Mouse (Mus musculus) liver, embryonic 12.5 days (tissue): Measurements from ENCODE around the gene Kirrel3. TPM values are rescaled to one million over a fixed set of nuclear protein-coding genes. Genes with fewer than 3 reads are reported as not detected.

Experiments
- ATAC-seq: fragments of 200-750 bp; cut with Nextera tagmentation; 2 replicates; pipeline ENCODE4 v1.8.0; 2017; ENCODE audit warnings: moderate number of reproducible peaks, mild to moderate bottlenecking, moderate library complexity
- H3K27ac ChIP-seq: fragments of 300-500 bp; sonication (generic); 2 replicates; pipeline ENCODE4 v1.5.1; 2016; ENCODE audit warnings: mild to moderate bottlenecking
- H3K27me3 ChIP-seq: fragments of 300-500 bp; sonication (generic); replicated peaks from 2 replicates; pipeline ENCODE4 v1.6.1; 2016; ENCODE audit warnings: mild to moderate bottlenecking, moderate library complexity
- H3K36me3 ChIP-seq: fragments of 300-500 bp; sonication (generic); 2 replicates; pipeline ENCODE4 v1.6.1; 2016; ENCODE audit warnings: mild to moderate bottlenecking, moderate library complexity
- H3K4me1 ChIP-seq: fragments of 300-500 bp; sonication (generic); 2 replicates; pipeline ENCODE4 v1.6.1; 2016
- H3K4me2 ChIP-seq: fragments of 300-500 bp; sonication (generic); 2 replicates; pipeline ENCODE4 v1.6.1; 2016; ENCODE audit warnings: mild to moderate bottlenecking, moderate library complexity
- H3K4me3 ChIP-seq: fragments of 300-500 bp; sonication (generic); 2 replicates; pipeline ENCODE4 v1.5.1; 2016; ENCODE audit warnings: mild to moderate bottlenecking, moderate library complexity
- H3K9ac ChIP-seq: fragments of 300-500 bp; sonication (generic); 2 replicates; pipeline ENCODE4 v1.6.1; 2016; ENCODE audit warnings: mild to moderate bottlenecking, moderate library complexity
- H3K9me3 ChIP-seq: fragments of 300-500 bp; sonication (generic); replicated peaks from 2 replicates; pipeline ENCODE4 v1.6.1; 2016; ENCODE audit warnings: mild to moderate bottlenecking, moderate library complexity
- WGBS: fragments of 180-500 bp; shearing (Covaris S2); methylation state at CpG from one replicate; pipeline ENCODE4 v1.1.7; 2016; ENCODE audit not compliant: insufficient replicate concordance; 5-methylcytosine and 5-hydroxymethylcytosine counted together
- polyA plus RNA-seq: library from polyadenylated mRNA; unstranded; fragments of >200 nt; fragmentation: Nextera tagmentation; extraction: Ambion mirVana; gene quantifications from 2 replicates; pipeline ENCODE4 v1.2.1, GENCODE M21; 2016

Gene Kirrel3
- polyA plus RNA-seq, 1 experiment from 2014 or later = 0.46 TPM

DNA sequence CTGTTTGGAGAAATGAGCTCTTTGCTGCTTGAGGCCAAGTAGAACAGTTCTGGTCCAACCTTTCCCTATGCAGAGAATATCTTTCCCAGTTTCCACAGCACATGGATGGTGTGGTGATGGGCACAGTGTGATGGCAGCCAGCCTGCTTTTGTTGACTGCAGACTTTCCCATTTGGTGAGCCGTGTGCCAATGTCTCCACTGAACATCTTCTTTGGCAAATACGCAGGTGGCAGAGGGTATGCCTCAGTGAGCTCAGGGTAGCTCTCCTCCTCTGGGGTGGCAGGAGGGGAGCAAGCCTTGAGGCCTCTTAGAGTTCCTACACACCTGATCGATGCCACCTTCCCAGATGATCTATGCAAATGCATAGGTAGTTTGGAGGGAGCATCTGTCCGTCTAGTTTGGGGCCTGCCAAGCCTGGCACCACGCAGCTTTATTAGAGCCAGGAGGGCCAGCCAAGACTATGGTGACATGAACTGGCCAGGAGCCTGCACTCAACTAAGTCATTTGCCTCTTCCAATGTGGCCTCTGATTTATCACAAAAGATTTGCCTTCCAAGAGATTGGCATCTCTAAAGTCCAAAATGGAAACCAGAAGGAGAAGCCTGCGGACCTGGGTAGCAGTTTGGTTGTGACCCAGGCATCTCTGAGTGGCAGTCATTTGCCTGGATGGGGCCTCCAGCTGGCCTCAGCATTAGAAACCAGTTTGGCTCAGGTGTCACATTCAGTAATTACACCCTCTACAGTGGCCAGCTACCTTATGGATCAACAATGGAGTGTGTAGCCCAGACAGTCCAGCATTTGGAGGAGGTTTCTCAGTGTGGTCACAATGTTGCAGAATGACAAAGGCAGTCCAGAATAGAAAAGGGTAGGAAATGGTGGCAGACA is 127.4 kb downstream of the Kirrel3 start:
- 76% methylated on average over 6 of the region's 6 CpGs for WGBS
- Histone ChIP-seq H3K4me1 (no peaks in the 10 kb centered on the region), H3K4me3 (no peak overlapping the region), H3K27me3 (no peaks in the 10 kb centered on the region), H3K36me3 (no peaks in the 10 kb centered on the region), H3K9me3 (no peaks in the 10 kb centered on the region), H3K9ac (no peak overlapping the region), H3K27ac (no peak overlapping the region), H3K4me2 (no peak overlapping the region)
- no peak for ATAC-seq

DNA sequence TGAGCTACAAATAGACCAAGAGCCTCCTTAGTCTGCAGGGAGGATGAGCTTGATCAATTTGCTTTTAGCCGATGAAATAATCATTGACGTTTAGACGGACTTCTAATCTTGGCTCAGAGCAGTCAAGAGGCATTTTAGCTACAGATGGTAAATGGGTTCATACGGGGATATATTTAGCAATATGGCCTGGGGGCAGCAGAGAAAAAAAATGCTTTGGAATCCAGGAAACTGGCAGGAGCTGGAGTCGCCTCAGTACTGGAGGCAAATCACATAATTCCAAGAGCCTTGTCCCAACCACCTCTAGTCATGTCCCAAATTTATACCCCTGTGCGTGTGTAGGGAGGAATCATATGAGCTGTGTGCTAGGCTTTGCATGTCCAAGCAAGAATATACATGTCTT is 132.4 kb downstream of the Kirrel3 start:
- ATAC-seq = no peak
- WGBS = 66% methylated on average over 6 of the region's 6 CpGs
- no peaks in the 10 kb centered on the region for H3K36me3 ChIP-seq
- H3K4me1 ChIP-seq = no peaks in the 10 kb centered on the region
- H3K4me3 ChIP-seq = no peak overlapping the region
- no peaks in the 10 kb centered on the region for H3K27me3 ChIP-seq
- no peak overlapping the region for H3K9ac ChIP-seq
- no peak overlapping the region for H3K27ac ChIP-seq
- H3K9me3 ChIP-seq = no peaks in the 10 kb centered on the region
- no peak overlapping the region for H3K4me2 ChIP-seq

DNA sequence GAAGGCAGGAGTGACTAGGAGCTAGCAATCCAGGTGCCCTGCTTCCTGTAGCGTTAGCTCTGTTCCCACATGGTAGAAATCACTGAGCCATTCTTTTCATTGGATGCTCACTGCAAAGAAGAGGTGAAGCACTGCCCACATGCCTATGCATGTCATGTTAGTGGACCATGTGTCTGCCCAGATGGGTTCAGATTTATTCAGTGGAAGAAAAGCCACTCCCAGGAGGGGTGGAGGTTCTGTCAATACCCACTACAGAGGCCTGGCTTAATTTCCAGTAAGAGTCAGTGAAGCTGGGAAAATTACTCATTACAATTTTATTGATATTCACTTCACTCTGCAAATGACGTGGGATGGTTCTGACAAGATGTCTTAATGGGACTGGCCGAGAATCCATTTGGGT is 134.2 kb downstream of the Kirrel3 start:
- ATAC-seq = no peak
- Histone ChIP-seq H3K4me3 (no peak overlapping the region), H3K4me2 (no peak overlapping the region), H3K9ac (no peak overlapping the region), H3K27me3 (no peaks in the 10 kb centered on the region), H3K9me3 (no peaks in the 10 kb centered on the region), H3K36me3 (no peaks in the 10 kb centered on the region), H3K27ac (no peak overlapping the region), H3K4me1 (no peaks in the 10 kb centered on the region)
- 66% methylated on average over 3 of the region's 3 CpGs for WGBS

DNA sequence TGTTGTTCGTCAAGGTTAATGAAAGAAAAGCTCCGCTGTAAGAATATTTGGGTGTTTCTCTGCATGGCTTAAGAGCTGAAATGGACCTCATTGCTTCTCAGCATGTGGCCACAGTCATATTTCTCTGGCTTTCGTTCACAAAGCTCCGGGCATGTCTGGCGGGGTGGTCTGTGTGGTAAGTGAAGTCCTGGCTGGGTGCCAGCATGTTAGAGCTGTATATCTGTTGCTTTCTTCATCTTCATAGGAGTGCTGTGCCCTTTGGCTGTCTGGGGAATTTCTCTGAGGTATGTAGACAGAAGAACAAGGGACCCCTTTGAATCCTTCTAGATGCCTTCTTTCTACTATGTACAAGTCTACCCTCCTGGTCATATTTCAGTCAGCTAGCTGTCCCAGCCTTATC is 137.8 kb downstream of the Kirrel3 start:
- Histone ChIP-seq H3K4me3 (no peak overlapping the region), H3K27ac (no peak overlapping the region), H3K9me3 (no peaks in the 10 kb centered on the region), H3K9ac (no peak overlapping the region), H3K4me1 (no peaks in the 10 kb centered on the region), H3K4me2 (no peak overlapping the region), H3K36me3 (no peaks in the 10 kb centered on the region), H3K27me3 (no peaks in the 10 kb centered on the region)
- WGBS = 70% methylated on average over 5 of the region's 5 CpGs
- ATAC-seq = no peak

DNA sequence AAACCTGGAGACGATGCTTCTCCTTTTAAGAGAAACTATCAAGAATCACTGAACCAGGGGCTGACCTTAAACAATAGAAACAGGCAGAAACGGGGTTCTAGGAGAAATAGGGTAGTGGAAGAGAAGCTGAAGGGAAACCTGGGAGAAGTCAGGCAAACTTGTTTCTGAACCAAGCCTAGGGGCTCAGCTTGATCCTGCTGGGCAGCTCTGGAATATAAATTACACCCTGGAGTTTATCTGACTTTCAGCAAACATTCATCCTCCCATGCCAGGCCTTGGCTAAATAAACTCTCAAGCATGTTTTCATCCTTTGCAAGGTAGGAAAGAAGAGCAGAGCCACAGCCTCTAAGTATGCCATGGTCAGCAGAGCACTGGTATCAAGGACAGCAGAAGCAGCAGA is 138.3 kb downstream of the Kirrel3 start:
- Histone ChIP-seq H3K36me3 (no peaks in the 10 kb centered on the region), H3K27me3 (no peaks in the 10 kb centered on the region), H3K27ac (no peak overlapping the region), H3K4me3 (no peak overlapping the region), H3K9ac (no peak overlapping the region), H3K4me2 (no peak overlapping the region), H3K9me3 (no peaks in the 10 kb centered on the region), H3K4me1 (no peaks in the 10 kb centered on the region)
- no peak for ATAC-seq
- WGBS = 38% methylated on average over 2 of the region's 2 CpGs

DNA sequence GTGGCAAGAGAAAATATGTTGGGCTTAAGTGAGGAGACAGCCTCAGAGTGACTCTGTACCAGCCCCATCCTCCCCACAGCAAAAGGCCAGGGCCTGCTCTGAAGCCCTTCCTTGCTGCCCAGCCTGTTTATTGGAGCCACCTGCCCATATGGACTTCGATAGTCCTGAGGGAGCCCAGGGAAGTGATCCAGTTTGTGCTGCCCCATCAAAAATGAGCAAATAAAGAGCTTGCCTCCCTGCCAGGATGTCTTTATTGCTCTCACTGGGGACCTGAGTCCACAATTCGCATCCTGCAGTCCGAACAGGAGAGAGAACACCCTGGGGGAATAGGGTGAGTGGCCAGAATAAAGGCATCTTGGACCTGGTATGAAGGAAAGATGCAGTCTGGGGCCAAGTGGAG is 143.1 kb downstream of the Kirrel3 start:
- no peaks in the 10 kb centered on the region for H3K4me1 ChIP-seq
- 45% methylated on average over 3 of the region's 3 CpGs for WGBS
- ATAC-seq = no peak

DNA sequence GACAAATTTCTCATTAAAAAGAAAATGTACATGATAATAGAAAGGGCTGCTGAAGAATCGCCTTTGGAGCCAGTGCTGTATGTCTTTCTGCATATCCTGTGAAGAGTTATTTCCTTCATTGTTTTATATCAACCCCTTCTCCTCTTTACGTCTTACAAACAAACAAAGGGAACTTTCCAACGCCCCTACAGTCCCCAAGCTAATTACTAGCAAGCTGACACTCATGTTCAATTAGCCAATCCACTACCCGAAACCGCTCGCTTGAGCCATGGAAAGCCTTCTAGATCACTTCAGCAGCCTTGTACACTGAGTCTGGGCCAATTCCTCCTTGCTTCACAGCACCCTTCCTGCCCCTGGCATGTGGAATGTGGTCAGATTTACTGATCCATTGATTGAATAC is 150.0 kb downstream of the Kirrel3 start:
- no peak for ATAC-seq
- Histone ChIP-seq H3K9ac (no peak overlapping the region), H3K4me2 (no peak overlapping the region), H3K4me3 (no peak overlapping the region), H3K4me1 (no peaks in the 10 kb centered on the region), H3K36me3 (no peaks in the 10 kb centered on the region), H3K9me3 (no peaks in the 10 kb centered on the region), H3K27ac (no peak overlapping the region), H3K27me3 (no peaks in the 10 kb centered on the region)
- WGBS = 65% methylated on average over 6 of the region's 6 CpGs

More for the DNA sequence above, 143.1 kb downstream of the Kirrel3 start:
- H3K27ac ChIP-seq = no peak overlapping the region
- H3K9me3 ChIP-seq = no peaks in the 10 kb centered on the region
- H3K36me3 ChIP-seq = no peaks in the 10 kb centered on the region
- no peak overlapping the region for H3K9ac ChIP-seq
- H3K4me3 ChIP-seq = no peak overlapping the region
- no peaks in the 10 kb centered on the region for H3K27me3 ChIP-seq
- H3K4me2 ChIP-seq = no peak overlapping the region

DNA sequence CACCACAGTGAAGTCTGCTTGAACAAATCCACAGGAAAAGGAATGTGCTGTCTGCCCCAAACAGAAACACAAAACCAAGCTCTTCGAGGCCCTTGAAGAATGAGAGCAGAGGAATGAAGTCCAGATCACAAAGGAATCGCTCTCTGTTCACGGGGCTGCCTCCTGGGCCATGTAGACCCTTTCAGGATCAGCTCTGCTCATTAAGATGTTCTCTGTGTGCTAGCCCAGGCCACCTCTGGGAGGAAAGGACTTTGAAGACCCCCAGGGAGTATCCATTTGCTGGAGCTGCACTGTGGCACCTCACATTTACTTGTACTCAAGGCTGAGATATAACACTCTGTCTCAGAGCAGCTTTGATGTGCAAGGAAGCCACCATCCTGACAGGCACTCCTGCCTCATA is 158.2 kb downstream of the Kirrel3 start:
- no peak for ATAC-seq
- Histone ChIP-seq H3K27me3 (no peaks in the 10 kb centered on the region), H3K9ac (no peak overlapping the region), H3K9me3 (no peaks in the 10 kb centered on the region), H3K27ac (no peak overlapping the region), H3K4me2 (no peak overlapping the region), H3K4me3 (no peak overlapping the region), H3K4me1 (no peaks in the 10 kb centered on the region), H3K36me3 (no peaks in the 10 kb centered on the region)
- WGBS = 49% methylated on average over 3 of the region's 3 CpGs

DNA sequence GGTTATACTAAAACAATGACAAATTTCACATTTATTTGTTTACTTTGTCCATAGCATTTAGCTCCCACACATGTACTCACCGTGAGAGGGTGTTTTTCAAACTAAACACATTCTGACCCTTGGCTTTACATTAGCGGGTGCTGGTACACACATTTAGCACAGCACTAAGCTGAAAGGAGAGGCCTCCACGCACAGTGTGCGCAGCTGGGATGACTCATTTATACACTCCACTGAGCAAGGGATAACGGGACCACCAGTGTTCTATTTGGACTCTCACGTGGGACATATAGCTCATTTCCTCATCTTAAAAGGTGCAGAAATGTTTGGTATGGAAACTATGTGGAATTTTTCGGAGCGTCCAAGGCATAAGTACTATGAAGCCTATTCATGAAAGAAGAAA is 158.7 kb downstream of the Kirrel3 start:
- no peak overlapping the region for H3K4me2 ChIP-seq
- no peaks in the 10 kb centered on the region for H3K36me3 ChIP-seq
- H3K27ac ChIP-seq = no peak overlapping the region
- H3K27me3 ChIP-seq = no peaks in the 10 kb centered on the region
- no peak overlapping the region for H3K9ac ChIP-seq
- WGBS = 66% methylated on average over 8 of the region's 8 CpGs
- H3K9me3 ChIP-seq = no peaks in the 10 kb centered on the region
- no peaks in the 10 kb centered on the region for H3K4me1 ChIP-seq
- no peak overlapping the region for H3K4me3 ChIP-seq
- no peak for ATAC-seq

DNA sequence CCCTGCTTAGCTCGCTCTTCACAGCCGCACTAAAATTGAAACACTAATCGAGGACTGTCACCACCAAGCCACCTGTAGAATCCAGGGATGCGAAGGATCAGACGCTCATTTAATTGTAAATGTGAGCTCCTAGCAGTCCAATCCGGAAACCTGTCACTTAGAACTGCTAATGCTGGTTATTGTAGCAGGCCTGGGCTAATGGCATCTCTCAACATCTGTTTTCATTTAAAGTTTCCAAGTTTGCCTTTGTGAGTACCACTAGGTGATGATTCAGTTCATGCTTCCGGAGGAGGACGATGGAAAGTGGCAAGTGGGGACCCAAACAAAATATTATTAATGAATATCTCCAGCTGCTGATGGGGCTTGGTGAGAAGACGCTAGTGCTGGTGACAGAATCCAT is 161.1 kb downstream of the Kirrel3 start:
- no peak overlapping the region for H3K27ac ChIP-seq
- no peaks in the 10 kb centered on the region for H3K36me3 ChIP-seq
- no peaks in the 10 kb centered on the region for H3K27me3 ChIP-seq
- WGBS = 72% methylated on average over 9 of the region's 9 CpGs
- no peaks in the 10 kb centered on the region for H3K9me3 ChIP-seq
- H3K9ac ChIP-seq = no peak overlapping the region
- H3K4me2 ChIP-seq = no peak overlapping the region
- no peak overlapping the region for H3K4me3 ChIP-seq
- ATAC-seq = no peak
- H3K4me1 ChIP-seq = no peaks in the 10 kb centered on the region

DNA sequence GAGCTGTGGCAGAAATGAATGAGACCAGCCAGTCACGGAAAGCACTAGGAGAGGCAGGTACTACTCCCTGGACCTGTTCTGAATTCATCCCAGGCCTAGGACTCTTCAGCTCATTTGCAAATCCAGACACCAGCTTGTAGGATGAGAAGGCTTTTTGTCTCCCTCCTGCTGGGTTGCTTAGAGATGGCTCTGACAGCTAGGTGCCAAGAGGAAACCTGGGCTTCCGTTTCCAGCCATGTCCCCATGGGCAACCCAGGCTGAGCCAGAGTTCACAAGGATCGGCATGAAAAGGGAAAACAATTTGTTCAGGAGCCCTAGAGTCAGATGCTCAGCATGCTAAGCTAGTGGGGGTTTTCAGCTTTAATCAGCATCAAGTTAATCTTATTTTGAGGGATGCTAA is 166.6 kb downstream of the Kirrel3 start:
- H3K9ac ChIP-seq = no peak overlapping the region
- WGBS = 38% methylated on average over 3 of the region's 3 CpGs
- H3K4me2 ChIP-seq = no peak overlapping the region
- H3K27ac ChIP-seq = no peak overlapping the region
- no peaks in the 10 kb centered on the region for H3K27me3 ChIP-seq
- H3K4me3 ChIP-seq = no peak overlapping the region
- ATAC-seq = no peak
- H3K36me3 ChIP-seq = no peaks in the 10 kb centered on the region
- H3K9me3 ChIP-seq = no peaks in the 10 kb centered on the region
- H3K4me1 ChIP-seq = no peaks in the 10 kb centered on the region

DNA sequence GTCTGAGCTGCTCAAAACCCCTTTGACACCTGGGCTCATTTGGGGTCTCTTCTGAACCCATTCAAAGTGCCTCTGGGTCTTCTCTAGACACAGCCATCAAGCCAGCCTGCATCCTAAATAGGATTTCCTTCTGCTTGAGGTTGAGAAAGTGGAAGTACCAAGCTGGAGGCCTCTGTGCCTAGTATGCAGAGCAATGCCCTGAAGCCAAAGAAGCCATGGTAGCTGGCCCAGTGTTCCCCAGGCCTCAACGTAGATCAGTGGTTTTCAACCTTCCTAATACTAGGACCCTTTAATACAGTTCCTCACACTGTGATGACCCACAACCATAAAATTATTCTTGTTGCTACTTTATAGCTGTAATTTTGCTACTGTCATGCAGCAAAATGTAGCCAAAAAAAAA is 167.4 kb downstream of the Kirrel3 start:
- H3K4me1 ChIP-seq = no peaks in the 10 kb centered on the region
- H3K4me2 ChIP-seq = no peak overlapping the region
- no peak overlapping the region for H3K9ac ChIP-seq
- no peaks in the 10 kb centered on the region for H3K9me3 ChIP-seq
- H3K36me3 ChIP-seq = no peaks in the 10 kb centered on the region
- no peak overlapping the region for H3K4me3 ChIP-seq
- no peak overlapping the region for H3K27ac ChIP-seq
- H3K27me3 ChIP-seq = no peaks in the 10 kb centered on the region
- 59% methylated on average over 1 of the region's 1 CpGs for WGBS
- ATAC-seq = no peak

DNA sequence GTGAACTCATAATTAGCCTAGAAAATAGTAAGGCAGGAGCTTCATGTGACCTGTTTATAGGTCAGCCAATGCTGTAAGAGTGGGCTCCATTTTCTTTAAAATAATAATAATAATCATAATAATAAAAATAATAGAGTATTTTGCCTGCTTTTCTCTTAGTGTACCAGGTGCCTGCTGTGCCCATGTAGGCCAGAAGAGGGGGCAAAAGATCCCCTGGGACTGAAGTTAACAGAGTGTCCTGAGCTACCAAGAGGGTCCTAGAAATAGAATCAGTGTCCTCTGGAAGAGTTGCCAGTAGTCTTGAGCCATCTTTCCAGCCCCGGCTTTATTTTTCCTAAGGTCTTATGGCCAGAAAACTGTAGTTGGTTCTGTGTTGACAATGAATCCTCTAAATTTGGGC is 174.9 kb downstream of the Kirrel3 start:
- Histone ChIP-seq H3K4me1 (no peaks in the 10 kb centered on the region), H3K27ac (no peak overlapping the region), H3K4me3 (no peak overlapping the region), H3K36me3 (no peaks in the 10 kb centered on the region), H3K9ac (no peak overlapping the region), H3K9me3 (no peaks in the 10 kb centered on the region), H3K4me2 (no peak overlapping the region), H3K27me3 (no peaks in the 10 kb centered on the region)
- 52% methylated on average over 1 of the region's 1 CpGs for WGBS
- no peak for ATAC-seq
